Mouse (Mus musculus): ENCODE measurements around the gene Atp5g3. TPM values are rescaled to one million over a fixed set of nuclear protein-coding genes. Genes with fewer than 3 reads are reported as not detected.
A peak's percentile ranks its signal among the peaks of the same experiment; 100 is the strongest.
"Not testable (repeated sequence)": the region's sequence is repeated elsewhere in the genome, so short reads cannot be mapped to it uniquely, and the experiment has no call there.

The Atp5g3 gene
- total RNA-seq, 2 experiments from 2014 or later, result 3,576 to 3,740 TPM

GRCm38 (mm10) chr2:73901169-73901568, 10.0 kb downstream of the Atp5g3 start:
- no peak for DNase-seq
- intact Hi-C loops (cut with DNase I), result no loop called here

DNA sequence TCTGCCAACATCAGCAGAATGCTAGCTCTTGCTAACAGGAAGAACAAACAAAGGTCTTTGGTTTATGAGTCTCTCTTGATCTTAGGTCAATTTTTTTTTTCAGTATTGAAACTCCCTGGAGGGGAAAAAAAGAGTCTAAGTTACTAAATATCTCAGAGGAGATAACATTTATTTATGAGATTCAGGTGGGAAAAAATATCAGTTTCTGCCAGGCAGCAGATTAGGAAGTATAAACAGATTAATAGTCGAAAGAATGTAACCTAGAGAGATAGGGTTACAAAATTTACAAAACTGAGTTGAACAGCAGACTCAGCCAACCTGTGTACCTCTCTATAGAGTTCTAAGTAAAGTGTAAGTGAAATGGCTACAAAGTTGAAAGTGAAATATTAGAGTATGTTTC, 10.8 kb downstream of the Atp5g3 start:
- DNase-seq, result no peak
- intact Hi-C loops (cut with DNase I), result no loop called here

GRCm38 (mm10) chr2:73896919-73897318, 14.2 kb downstream of the Atp5g3 start:
- intact Hi-C loops (cut with DNase I); DNase-seq: not testable (repeated sequence)

DNA sequence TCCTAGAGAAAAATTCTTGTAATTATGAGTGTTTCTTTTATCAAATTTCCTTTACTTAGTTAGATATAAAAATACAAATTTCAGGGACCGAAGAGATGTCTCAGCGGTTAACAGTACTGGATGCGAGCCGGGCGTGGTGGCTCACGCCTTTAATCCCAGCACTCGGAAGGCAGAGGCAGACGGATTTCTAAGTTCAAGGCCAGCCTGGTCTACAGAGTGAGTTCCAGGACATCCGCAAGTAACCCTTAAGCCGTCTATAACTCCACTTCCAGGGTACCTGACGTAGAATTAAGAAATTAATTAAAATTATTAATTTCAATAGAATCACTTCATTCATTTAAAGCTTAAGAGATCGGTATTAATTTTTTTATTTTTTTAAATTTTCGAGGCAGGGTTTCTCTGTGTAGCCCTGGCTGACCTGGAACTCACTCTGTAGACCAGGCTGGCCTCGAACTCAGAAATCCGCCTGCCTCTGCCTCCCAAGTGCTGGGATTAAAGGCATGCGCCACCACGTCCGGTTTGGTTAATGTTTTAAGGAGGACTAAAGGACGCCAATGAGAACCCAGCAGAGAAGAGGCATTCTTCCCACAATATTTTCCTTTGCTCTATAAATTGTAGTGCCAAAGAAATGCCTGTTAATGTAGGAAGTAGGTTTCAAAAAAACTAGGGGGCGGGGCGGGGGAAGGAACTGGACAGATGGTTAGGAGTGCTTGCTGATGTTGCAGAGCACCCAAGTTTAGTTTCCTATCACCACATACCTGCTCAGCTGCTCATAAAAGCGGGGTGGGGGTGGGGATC, 17.5 kb downstream of the Atp5g3 start:
- DNase-seq, result no peak
- intact Hi-C loops (cut with DNase I), result no loop called here

DNA sequence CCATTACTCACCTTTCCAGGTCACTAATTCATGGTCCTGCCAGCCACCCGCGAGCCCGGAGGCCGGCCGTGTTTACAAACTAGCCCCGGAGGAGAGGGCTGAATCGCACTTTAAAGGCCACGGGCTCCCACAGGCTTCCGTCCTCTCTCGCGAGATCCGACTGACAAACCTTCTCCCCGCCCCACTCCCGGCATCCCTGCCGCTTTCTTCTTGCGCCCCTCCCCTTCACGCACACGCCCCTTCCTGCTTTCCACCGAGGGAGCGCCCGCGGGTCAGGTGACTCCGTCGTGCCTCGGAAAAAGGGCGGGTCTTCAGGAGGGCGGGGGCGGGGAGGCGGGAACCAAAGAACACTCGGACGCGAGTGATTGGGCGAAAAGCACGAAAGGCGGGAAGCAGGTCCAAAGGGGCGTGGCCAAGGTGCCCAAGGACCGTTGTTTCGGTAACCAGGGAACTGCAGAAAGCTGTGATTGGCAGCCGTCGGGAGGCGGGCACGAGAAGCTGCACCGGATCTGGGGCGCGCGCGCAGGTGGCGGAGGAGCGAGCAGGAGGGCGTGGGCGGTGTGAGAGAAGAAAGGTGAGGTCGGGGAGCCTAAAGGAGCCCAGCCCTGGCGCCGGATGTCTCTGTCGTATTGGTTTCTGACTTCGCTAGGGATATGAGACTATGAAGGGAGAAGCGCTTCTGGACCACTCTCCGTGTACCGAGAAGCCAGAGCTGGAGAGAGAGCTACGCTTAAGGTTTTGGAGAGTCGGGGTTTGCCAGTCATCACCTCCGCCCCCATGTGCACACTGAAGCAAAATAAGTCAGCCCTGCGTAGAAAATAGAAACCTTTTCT, 18.4 kb downstream of the Atp5g3 start, which contains the start of gene Atf2:
TSS of gene Atf2 (minus strand) at position 176 of the 833 bp plus-strand sequence.
- intact Hi-C loops (cut with DNase I), result loop anchor here (1.0 kb wide), 1 partner anchor 18 kb away; no protein-coding TSS in a partner anchor
- peak; percentile 96 to 97 for DNase-seq

GRCm38 (mm10) chr2:73891701-73892463, 19.2 kb downstream of the Atp5g3 start:
- intact Hi-C loops (cut with DNase I), result loop anchor here (1.0 kb wide), 1 partner anchor 18 kb away; no protein-coding TSS in a partner anchor
- DNase-seq, result no peak

- no peak for DNase-seq
- intact Hi-C loops (cut with DNase I), result loop anchor here (10.0 kb wide), 1 partner anchor 301 kb away; the partner anchor contains the start of gene Chrna1
These were observed 25.1 kb downstream of the Atp5g3 start for GRCm38 (mm10) chr2:73885997-73886396.

DNA sequence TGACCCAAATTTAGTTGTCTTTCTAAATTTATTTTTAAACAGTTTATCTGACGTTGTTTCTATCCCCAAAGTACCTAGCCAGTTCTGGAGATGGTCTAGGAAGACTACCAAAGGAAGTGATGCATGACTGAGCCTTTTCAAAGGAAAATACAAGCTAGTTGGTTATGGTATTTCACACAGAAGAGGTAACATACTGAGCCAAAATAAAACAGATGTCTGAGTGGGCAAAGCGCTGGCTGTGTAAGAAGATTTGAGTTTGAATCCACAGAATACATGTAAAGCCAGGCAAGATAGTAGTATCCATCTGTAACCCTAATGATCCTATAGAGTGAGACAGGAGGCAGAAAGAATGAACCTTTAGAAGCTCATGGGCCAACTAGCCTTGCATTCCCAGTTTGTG, 33.2 kb downstream of the Atp5g3 start:
- no peak for DNase-seq
- intact Hi-C loops (cut with DNase I), result no loop called here

DNA sequence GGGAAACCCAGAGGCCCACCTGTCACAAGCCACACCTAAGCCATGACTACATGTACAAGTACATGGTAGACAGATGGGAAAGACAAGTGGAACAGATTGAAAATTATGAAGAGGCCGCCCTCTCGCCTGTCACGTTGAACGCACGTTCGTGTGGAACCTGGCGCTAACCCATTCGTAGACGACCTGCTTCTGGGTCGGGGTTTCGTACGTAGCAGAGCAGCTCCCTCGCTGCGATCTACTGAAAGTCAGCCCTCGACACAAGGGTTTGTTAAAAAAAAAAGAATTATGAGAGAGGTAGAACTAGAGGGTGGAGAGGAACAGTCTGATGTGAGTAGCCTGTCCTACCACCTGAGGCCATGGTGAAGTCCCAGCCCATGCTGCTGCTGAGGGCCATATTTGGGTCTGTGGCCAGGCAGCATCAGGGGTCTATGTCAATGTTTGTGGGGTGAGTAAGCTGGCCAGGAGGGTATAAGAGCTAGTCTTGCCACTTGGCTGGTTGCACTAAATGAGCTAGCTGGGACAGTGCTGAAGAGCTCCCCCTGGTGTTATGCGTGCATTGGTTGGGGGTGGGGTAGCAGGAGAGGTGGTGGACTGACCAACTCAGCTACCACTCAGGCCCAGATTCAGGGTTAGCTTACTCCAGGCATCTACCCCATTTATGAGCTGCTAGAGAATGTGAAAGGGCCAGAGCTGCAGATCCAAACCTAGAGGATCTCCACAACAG, 43.2 kb downstream of the Atp5g3 start:
- intact Hi-C loops (cut with DNase I), result no loop called here
- peak; percentile 61 to 68 for DNase-seq

- intact Hi-C loops (cut with DNase I), result no loop called here
These were observed 51.0 kb downstream of the Atp5g3 start for GRCm38 (mm10) chr2:73860046-73860624.

More at GRCm38 (mm10) chr2:73860046-73860624, 51.0 kb downstream of the Atp5g3 start:
- DNase-seq, result no peak

Other genes starting within 250 kb of the Atp5g3 start
- gene Chn1, start 136.0 kb downstream of the Atp5g3 start, total RNA-seq (2021), result 10 to 100 TPM; 33.2 to 33.8 TPM
- 10 to 100 TPM; 39.8 to 42.6 TPM for gene Atf2, start 18.7 kb downstream of the Atp5g3 start, total RNA-seq (2021)

Data from heart, postnatal 36 days (tissue).